10 mouse cellular contexts compared by ENCODE assay signal in the genomic region with DNA sequence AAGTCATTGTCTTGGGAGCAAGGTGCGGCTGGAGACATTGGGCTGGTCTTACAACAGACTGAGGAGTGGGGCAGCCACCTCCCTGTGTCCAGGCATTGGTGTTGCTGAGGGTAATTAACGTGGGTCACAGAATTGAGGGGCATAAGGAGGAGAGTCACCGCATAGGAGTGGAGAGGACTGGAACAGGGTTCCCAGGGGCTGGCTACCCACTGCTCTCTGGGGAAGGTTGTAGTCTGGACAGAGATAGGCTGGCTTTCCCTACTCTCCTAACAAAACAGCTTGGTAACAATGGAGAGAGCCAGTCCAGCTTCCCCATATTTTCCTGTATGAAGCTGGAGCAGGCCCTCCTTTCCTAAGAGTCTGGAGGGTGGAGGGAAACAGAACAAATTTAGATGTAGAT. TPM values are rescaled to one million over a fixed set of nuclear protein-coding genes. Genes with fewer than 3 reads are reported as not detected.
DNase-seq lines count a peak whose midpoint lies in the region; ATAC-seq lines count a peak whose summit lies in the region.
"Had no signal": no experiment of that assay in that cellular context is flagged by ENCODE, and none has a peak within 500 bp of the region (broad histone marks: within the 10 kb centered on the region; RNA-seq: fewer than 3 reads in every experiment).

No protein-coding gene starts in this region.

- no peak overlapping the region for H3K27ac ChIP-seq in kidney, embryonic 15.5 days
- H3K27ac ChIP-seq in embryonic facial prominence, embryonic 12.5 days: no peak overlapping the region
- H3K27ac ChIP-seq in hindbrain, embryonic 13.5 days: peak overlapping the region; percentile 53; the same call in 1 of the 2 replicates
- no peak overlapping the region for H3K27ac ChIP-seq in midbrain, embryonic 12.5 days (replicated peaks)

- peak overlapping the region; percentile 82 for H3K4me2 ChIP-seq in kidney, embryonic 15.5 days
- 0 out of 2 replicates have a peak overlapping the region, but pooled peaks have one; percentile 92 for H3K4me2 ChIP-seq in embryonic facial prominence, embryonic 12.5 days (replicated peaks)
- peak overlapping the region; percentile 78 for H3K4me2 ChIP-seq in hindbrain, embryonic 13.5 days
- H3K4me2 ChIP-seq in midbrain, embryonic 12.5 days (replicated peaks): peak overlapping the region; percentile 87; the same call in 1 of the 2 replicates

- H3K36me3 ChIP-seq in kidney, embryonic 15.5 days: no peaks in the 10 kb centered on the region
- no peaks in the 10 kb centered on the region for H3K36me3 ChIP-seq in embryonic facial prominence, embryonic 12.5 days
- no peaks in the 10 kb centered on the region for H3K36me3 ChIP-seq in hindbrain, embryonic 13.5 days
- no peaks in the 10 kb centered on the region for H3K36me3 ChIP-seq in midbrain, embryonic 12.5 days
- H3K36me3 ChIP-seq: G1E had no signal

- 61% methylated on average over 3 of the region's 3 CpGs for WGBS in kidney, embryonic 15.5 days
- WGBS in embryonic facial prominence, embryonic 12.5 days: 60% methylated on average over 3 of the region's 3 CpGs
- WGBS in hindbrain, embryonic 13.5 days: 60% methylated on average over 3 of the region's 3 CpGs
- 54% methylated on average over 3 of the region's 3 CpGs for WGBS in midbrain, embryonic 12.5 days

- H3K27me3 ChIP-seq in kidney, embryonic 15.5 days: peaks cover 49% of the 10 kb centered on the region
- H3K27me3 ChIP-seq in embryonic facial prominence, embryonic 12.5 days: peaks cover 37% of the 10 kb centered on the region
- H3K27me3 ChIP-seq in hindbrain, embryonic 13.5 days: peaks cover 43% of the 10 kb centered on the region
- peaks cover 50% of the 10 kb centered on the region for H3K27me3 ChIP-seq in midbrain, embryonic 12.5 days

- 0 out of 2 replicates have a peak overlapping the region, but pooled peaks have one; percentile 5 for H3K9ac ChIP-seq in kidney, embryonic 15.5 days
- no peak overlapping the region for H3K9ac ChIP-seq in embryonic facial prominence, embryonic 12.5 days
- H3K9ac ChIP-seq in hindbrain, embryonic 13.5 days: peak overlapping the region; percentile 40
- H3K9ac ChIP-seq in midbrain, embryonic 12.5 days (replicated peaks): no peak overlapping the region

- H3K9me3 ChIP-seq in kidney, embryonic 15.5 days (replicated peaks): no peaks in the 10 kb centered on the region
- H3K9me3 ChIP-seq in embryonic facial prominence, embryonic 12.5 days: no peaks in the 10 kb centered on the region
- H3K9me3 ChIP-seq in hindbrain, embryonic 13.5 days: no peaks in the 10 kb centered on the region
- H3K9me3 ChIP-seq in midbrain, embryonic 12.5 days: no peaks in the 10 kb centered on the region
- H3K9me3 ChIP-seq: G1E had no signal

- intact Hi-C loops in left cerebral cortex, postnatal 10 days (cut with DNase I): no loop called here

- H3K4me1 ChIP-seq in kidney, embryonic 15.5 days: peaks cover 34% of the 10 kb centered on the region
- peaks cover 7% of the 10 kb centered on the region; the same call in 1 of the 2 replicates for H3K4me1 ChIP-seq in embryonic facial prominence, embryonic 12.5 days
- peaks cover 31% of the 10 kb centered on the region for H3K4me1 ChIP-seq in hindbrain, embryonic 13.5 days (replicated peaks)
- 0 out of 2 replicates have a peak, but pooled peaks cover 5% of the 10 kb centered on the region for H3K4me1 ChIP-seq in midbrain, embryonic 12.5 days

- H3K4me3 ChIP-seq in kidney, embryonic 15.5 days (replicated peaks): peak overlapping the region; percentile 61
- peak overlapping the region; percentile 58 for H3K4me3 ChIP-seq in embryonic facial prominence, embryonic 12.5 days
- H3K4me3 ChIP-seq in hindbrain, embryonic 13.5 days: peak overlapping the region; percentile 53
- H3K4me3 ChIP-seq in midbrain, embryonic 12.5 days: 0 out of 2 replicates have a peak overlapping the region, but pooled peaks have one; percentile 10

- no peak for DNase-seq in kidney, postnatal 25 days
- DNase-seq in adrenal gland, adult (ENCODE audit: inconsistent age in 2 of 2, low spot score in 1 of 2): no peak
- no peak for DNase-seq in left cerebral cortex, postnatal 10 days (ENCODE audit: extremely low spot score in 1 of 2, low spot score in 2 of 2)
- DNase-seq: kidney, adult 9 months had no signal

- ATAC-seq in kidney, embryonic 15.5 days (replicated peaks; ENCODE audit: low FRiP score): no peak
- no peak for ATAC-seq in embryonic facial prominence, embryonic 12.5 days (ENCODE audit: insufficient number of reproducible peaks, insufficient read depth, low FRiP score, low TSS enrichment)
- no peak for ATAC-seq in hindbrain, embryonic 13.5 days (ENCODE audit: low FRiP score)
- ATAC-seq in midbrain, embryonic 12.5 days (ENCODE audit: low FRiP score, low read depth): no peak
- ATAC-seq in cerebellum, adult (ENCODE audit: insufficient number of reproducible peaks, low FRiP score, low TSS enrichment): no peak

RNA-seq across cellular contexts. Expression of gene Fgd5, which starts 1.3 kb away (rescaled TPM):
- polyA plus RNA-seq in kidney, embryonic 15.5 days (2015; fragmentation: Nextera tagmentation; extraction: Ambion mirVana): 18.1 and 18.7 TPM in 2 replicates
- polyA plus RNA-seq in embryonic facial prominence, embryonic 12.5 days (2016; fragmentation: Nextera tagmentation; extraction: Ambion mirVana): 10.1 and 10.2 TPM in 2 replicates
- polyA plus RNA-seq in hindbrain, embryonic 13.5 days (2015; fragmentation: Nextera tagmentation; extraction: Ambion mirVana): 18.2 and 18.9 TPM in 2 replicates
- 7.1 and 8.0 TPM in 2 replicates for polyA plus RNA-seq in midbrain, embryonic 12.5 days (2016; fragmentation: Nextera tagmentation; extraction: Ambion mirVana)
- 1 to 10 TPM; 6.8 to 7.8 TPM for total RNA-seq in left cerebral cortex, postnatal 10 days (2021)

Comparison
In these comparisons a context has a peak if more than half of its experiments do, and no peak if none do; other contexts are left out.
1. H3K4me3 ChIP-seq: peak in every context shown above with its lines; median percentile 61 in kidney, embryonic 15.5 days; 58 in embryonic facial prominence, embryonic 12.5 days; 53 in hindbrain, embryonic 13.5 days; 10 in midbrain, embryonic 12.5 days.
2. H3K9ac ChIP-seq: peak in kidney, embryonic 15.5 days (single experiment) and hindbrain, embryonic 13.5 days (single experiment); none in embryonic facial prominence, embryonic 12.5 days (single experiment) and midbrain, embryonic 12.5 days (single experiment).
3. Peak in every context shown above with its lines, with median percentiles within 50 percentile points of each other: H3K4me2 ChIP-seq.